Mouse (Mus musculus): ENCODE data around the gene Dync1li2.

DNA sequence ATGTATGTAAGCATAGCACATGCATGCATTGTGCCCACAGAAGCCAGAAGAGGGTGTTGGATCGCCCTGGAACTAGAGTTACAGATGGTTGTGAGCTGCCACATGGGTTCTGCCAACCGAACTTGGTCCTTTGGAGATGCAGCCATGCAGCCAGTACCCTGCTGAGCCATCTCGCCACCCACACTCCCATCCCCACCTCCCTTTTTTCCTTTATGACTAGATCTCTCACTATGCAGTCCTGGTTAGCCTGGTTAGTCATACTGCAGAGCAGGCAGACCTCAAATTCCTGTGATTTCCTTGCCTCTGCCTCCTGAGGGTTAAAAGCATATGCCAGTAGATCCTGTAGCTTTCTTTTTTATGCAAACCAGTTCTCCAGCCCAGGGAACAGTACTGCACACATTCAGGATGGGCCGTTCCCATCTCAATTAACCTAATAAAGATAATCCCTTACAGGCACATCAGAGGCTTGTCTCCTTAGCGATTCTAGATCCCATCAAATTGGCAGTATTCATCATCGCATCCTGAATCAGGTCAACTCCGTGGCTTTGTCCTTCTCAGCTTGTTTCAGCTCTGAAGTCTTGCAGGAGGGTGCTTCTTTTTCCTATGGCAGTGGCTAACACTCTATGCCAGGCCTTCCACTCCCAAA lies 32.1 kb downstream of the Dync1li2 start:
- TF ChIP-seq CTCF (IDR thresholded peaks at IDR 0.05; ENCODE audit: borderline replicate concordance, control insufficient read depth, extremely low read depth, insufficient read depth, low read length, poor library complexity), result no peak
- no peak for TF ChIP-seq POLR2A (IDR thresholded peaks at IDR 0.05; ENCODE audit: control insufficient read depth, extremely low read depth, insufficient read depth, low read length, poor library complexity)
